Mouse (Mus musculus) MEL (cell line): ENCODE measurements around the gene Fgfr2.

Experiments used
- CHD2 ChIP-seq: IDR thresholded peaks from 2 replicates; pipeline ENCODE4 v1.6.1; 2011; ENCODE audit warnings: low read length, improper control_type of control experiment
- CTCF ChIP-seq, 3 experiments: IDR thresholded peaks in 2 of 3; conservative IDR thresholded peaks in 1 of 3; 2 replicates each; pipeline ENCODE4 v1.5.1; 2011 to 2012; ENCODE audit warnings: low read length in 3 of 3, low read depth in 2 of 3, mild to moderate bottlenecking in 2 of 3, improper control_type of control experiment in 1 of 3, inconsistent platforms in 1 of 3, mixed read lengths in 1 of 3, moderate library complexity in 1 of 3; ENCODE audit not compliant: control insufficient read depth in 1 of 3, insufficient read depth in 1 of 3, poor library complexity in 1 of 3, severe bottlenecking in 1 of 3
- E2F4 ChIP-seq: IDR thresholded peaks from 2 replicates; pipeline ENCODE4 v1.6.1; 2011; ENCODE audit warnings: low read depth, low read length, improper control_type of control experiment, borderline replicate concordance
- NRF1 ChIP-seq: IDR thresholded peaks from 2 replicates; pipeline ENCODE4 v1.6.1; 2014; ENCODE audit warnings: low read depth, mild to moderate bottlenecking, inconsistent platforms, low read length, improper control_type of control experiment, moderate library complexity; ENCODE audit not compliant: poor library complexity, insufficient read depth, severe bottlenecking
- POLR2A ChIP-seq, 2 experiments: IDR thresholded peaks; 2 replicates each; pipeline ENCODE4 v1.6.1; 2011 to 2012; ENCODE audit warnings: low read length in 2 of 2, mild to moderate bottlenecking in 2 of 2, control low read depth in 1 of 2, improper control_type of control experiment in 1 of 2, low read depth in 1 of 2, moderate library complexity in 1 of 2; ENCODE audit not compliant: control insufficient read depth in 1 of 2, insufficient read depth in 1 of 2, poor library complexity in 1 of 2
- POLR2AphosphoS5 ChIP-seq: IDR thresholded peaks from 2 replicates; pipeline ENCODE4 v1.6.1; 2012; ENCODE audit warnings: low read depth, borderline replicate concordance, mild to moderate bottlenecking, inconsistent platforms, low read length, moderate library complexity, mixed read lengths
- TAL1 ChIP-seq: IDR thresholded peaks from 2 replicates; pipeline ENCODE4 v1.6.1; 2012; ENCODE audit warnings: mild to moderate bottlenecking, inconsistent platforms, low read length, moderate library complexity, mixed read lengths

DNA sequence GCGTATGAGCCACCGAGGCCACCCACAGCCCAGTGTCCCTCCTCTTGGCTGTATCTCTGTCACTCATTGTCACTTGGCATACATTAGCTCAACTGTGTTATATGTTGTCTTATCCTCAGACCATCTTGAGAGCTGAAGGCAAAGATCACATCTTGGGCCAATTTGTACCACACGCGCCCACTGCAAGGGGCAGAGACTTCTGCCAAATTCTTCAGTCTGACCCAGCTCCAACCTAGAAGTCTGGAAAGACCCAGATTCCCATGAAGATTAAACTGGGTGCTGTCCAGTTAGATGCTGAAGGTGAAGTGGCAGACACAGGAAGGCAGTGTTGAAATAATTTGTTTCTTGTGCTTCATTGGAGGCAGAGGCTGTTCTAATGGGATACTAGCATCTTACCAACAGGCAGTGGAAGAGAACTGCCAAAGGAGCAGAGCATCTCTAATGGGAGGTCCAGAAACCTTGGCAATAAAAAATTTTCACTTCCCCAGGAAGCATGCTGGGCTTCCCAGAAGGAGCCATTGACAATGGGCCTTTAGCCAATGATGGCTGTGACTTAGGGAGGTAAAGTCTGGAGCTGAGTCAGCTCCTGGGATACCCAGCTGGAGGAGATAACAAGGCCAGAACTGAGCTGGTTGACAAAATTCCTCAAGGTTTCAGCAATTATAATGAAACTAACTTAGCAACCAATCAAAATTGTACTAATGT, 514.7 kb downstream of the Fgfr2 start:
- no peak for TF ChIP-seq CTCF (IDR thresholded peaks at IDR 0.05 in 2 of 3, conservative IDR thresholded peaks at IDR 0.05 in 1 of 3; ENCODE audit: control insufficient read depth in 1 of 3, insufficient read depth in 1 of 3, low read depth in 2 of 3, low read length in 3 of 3, poor library complexity in 1 of 3, severe bottlenecking in 1 of 3)
- TF ChIP-seq POLR2AphosphoS5: no peak
- no peak for TF ChIP-seq E2F4
- TF ChIP-seq NRF1: no peak
- TF ChIP-seq CHD2: no peak
- TF ChIP-seq TAL1: no peak
- no peak for TF ChIP-seq POLR2A (IDR thresholded peaks at IDR 0.05; ENCODE audit: control insufficient read depth in 1 of 2, insufficient read depth in 1 of 2, low read depth in 1 of 2, low read length in 2 of 2, poor library complexity in 1 of 2)
